Mouse (Mus musculus) heart, embryonic 11.5 days (tissue): Measurements from ENCODE around the gene Pde6h. TPM values are rescaled to one million over a fixed set of nuclear protein-coding genes. Genes with fewer than 3 reads are reported as not detected.

ENCODE experiments used
- polyA plus RNA-seq: library from polyadenylated mRNA; unstranded; fragments of >200 nt; fragmentation: Nextera tagmentation; extraction: Ambion mirVana; gene quantifications from 2 replicates; pipeline ENCODE4 v1.2.1, GENCODE M21; 2014

Gene Pde6h
- polyA plus RNA-seq, 1 experiment from 2014 or later: 0.43 TPM

Other genes with a start within 250 kb of the Pde6h start
- 0.11 TPM in 1 of 2 replicates, not detected in the other for gene Gucy2c, start 142.1 kb upstream of the Pde6h start, polyA plus RNA-seq
- 0.17 and 0.51 TPM in 2 replicates for gene Hist4h4, start 119.4 kb upstream of the Pde6h start, polyA plus RNA-seq
- gene H2afj, start 115.6 kb upstream of the Pde6h start, polyA plus RNA-seq: 81.7 and 91.1 TPM in 2 replicates
- gene BC049715, start 96.2 kb upstream of the Pde6h start, polyA plus RNA-seq: 1.6 and 2.1 TPM in 2 replicates
- gene Wbp11, start 95.6 kb upstream of the Pde6h start, polyA plus RNA-seq: 93.5 and 107 TPM in 2 replicates
- gene Smco3, start 88.4 kb upstream of the Pde6h start, polyA plus RNA-seq: not detected in 2 replicates
- 13.2 and 15.1 TPM in 2 replicates for gene Art4, start 66.1 kb upstream of the Pde6h start, polyA plus RNA-seq
- gene Mgp, start 48.0 kb upstream of the Pde6h start, polyA plus RNA-seq: 73.6 and 75.1 TPM in 2 replicates
- gene Erp27, start 1.7 kb upstream of the Pde6h start, polyA plus RNA-seq: 1.3 and 1.5 TPM in 2 replicates
- 115 and 128 TPM in 2 replicates for gene Arhgdib, start 18.1 kb downstream of the Pde6h start, polyA plus RNA-seq
- 4.4 and 4.6 TPM in 2 replicates for gene Rerg, start 246.7 kb downstream of the Pde6h start, polyA plus RNA-seq